Mouse (Mus musculus): ENCODE results near the gene Ptbp1. TPM values are rescaled to one million over a fixed set of nuclear protein-coding genes. Genes with fewer than 3 reads are reported as not detected.

The Ptbp1 gene
- polyA plus RNA-seq, 1 experiment from 2014 or later: 59.1 TPM

DNA sequence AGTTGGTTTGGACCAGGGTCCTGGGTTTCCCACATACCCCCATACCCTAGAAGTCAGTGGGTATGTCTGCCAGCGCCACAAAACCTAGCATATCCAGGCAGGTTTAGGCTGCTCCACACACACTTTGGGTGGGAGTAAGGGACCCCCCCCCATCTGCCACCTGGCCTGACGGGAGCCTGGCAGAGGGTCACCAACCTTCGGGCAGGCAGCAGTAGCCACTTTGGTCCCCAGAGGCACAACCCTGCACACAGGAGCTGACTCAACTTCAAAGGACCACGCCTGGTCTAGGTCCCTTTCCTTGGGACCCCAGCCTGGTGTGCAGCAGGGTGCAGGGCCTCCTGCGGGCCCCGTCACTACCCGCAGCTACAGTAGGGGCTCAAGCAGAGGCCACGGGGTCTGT, 34.0 kb upstream of the Ptbp1 start:
- Histone ChIP-seq H3K27ac (ENCODE audit: low read depth) (no peak overlapping the region), H3K9me3 (ENCODE audit: low read length) (no peaks in the 10 kb centered on the region), H3K4me3 (ENCODE audit: low read depth, low read length) (no peak overlapping the region), H3K36me3 (replicated peaks; ENCODE audit: insufficient read depth, low read length) (no peaks in the 10 kb centered on the region), H3K9ac (replicated peaks) (no peak overlapping the region), H3K4me2 (ENCODE audit: low read depth, low read length) (no peak overlapping the region), H3K27me3 (ENCODE audit: insufficient read depth, low read length) (no peaks in the 10 kb centered on the region), H3K4me1 (ENCODE audit: insufficient read depth) (peaks cover 5% of the 10 kb centered on the region)
- 69% methylated on average over 8 of the region's 8 CpGs for WGBS (ENCODE audit: insufficient replicate concordance)
- TF ChIP-seq CTCF (IDR thresholded peaks at IDR 0.05; ENCODE audit: low read depth) (no peak), EP300 (IDR thresholded peaks at IDR 0.05; ENCODE audit: low read depth) (no peak)
- ATAC-seq (no peak), DNase-seq (no peak)

DNA sequence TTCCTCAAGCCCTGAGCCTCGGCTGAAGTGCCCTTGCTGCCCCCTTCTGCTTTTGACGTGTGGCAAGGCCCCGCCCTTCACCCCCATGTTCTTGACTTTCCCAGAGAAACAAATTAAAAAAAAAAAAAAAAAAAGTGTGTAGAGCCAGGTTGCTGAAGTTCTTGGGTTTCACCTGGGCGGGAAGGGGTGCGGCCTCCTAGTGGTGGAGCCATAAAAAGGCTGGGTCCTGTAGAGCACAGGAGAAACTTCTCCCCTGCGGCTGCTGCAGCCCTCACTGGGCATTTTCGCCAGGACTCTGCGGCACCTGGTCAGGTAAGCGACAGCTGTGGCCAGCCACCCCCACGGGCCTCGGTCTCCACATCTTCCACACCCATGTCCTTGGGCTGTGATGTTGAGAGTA, 33.4 kb upstream of the Ptbp1 start, which contains the start of gene Misp:
Gene Misp, plus strand, starts transcription at position 208 of the 400 bp plus-strand sequence.
- Histone ChIP-seq H3K4me3 (ENCODE audit: low read depth, low read length) (no peak within 1 kb of the TSS), H3K27me3 (ENCODE audit: insufficient read depth, low read length) (no peaks in the 10 kb centered on the region), H3K27ac (ENCODE audit: low read depth) (no peak within 1 kb of the TSS), H3K9ac (replicated peaks) (no peak within 1 kb of the TSS), H3K4me2 (ENCODE audit: low read depth, low read length) (no peak within 1 kb of the TSS), H3K9me3 (ENCODE audit: low read length) (no peaks in the 10 kb centered on the region), H3K36me3 (replicated peaks; ENCODE audit: insufficient read depth, low read length) (no peaks in the 10 kb centered on the region), H3K4me1 (ENCODE audit: insufficient read depth) (peaks cover 5% of the 10 kb centered on the region)
- WGBS (ENCODE audit: insufficient replicate concordance): 71% methylated on average over 11 of the region's 11 CpGs
- no peak for DNase-seq
- ATAC-seq: no peak
- TF ChIP-seq CTCF (IDR thresholded peaks at IDR 0.05; ENCODE audit: low read depth) (peak; percentile 21; the same call in 1 of the 2 replicates), EP300 (IDR thresholded peaks at IDR 0.05; ENCODE audit: low read depth) (no peak)

DNA sequence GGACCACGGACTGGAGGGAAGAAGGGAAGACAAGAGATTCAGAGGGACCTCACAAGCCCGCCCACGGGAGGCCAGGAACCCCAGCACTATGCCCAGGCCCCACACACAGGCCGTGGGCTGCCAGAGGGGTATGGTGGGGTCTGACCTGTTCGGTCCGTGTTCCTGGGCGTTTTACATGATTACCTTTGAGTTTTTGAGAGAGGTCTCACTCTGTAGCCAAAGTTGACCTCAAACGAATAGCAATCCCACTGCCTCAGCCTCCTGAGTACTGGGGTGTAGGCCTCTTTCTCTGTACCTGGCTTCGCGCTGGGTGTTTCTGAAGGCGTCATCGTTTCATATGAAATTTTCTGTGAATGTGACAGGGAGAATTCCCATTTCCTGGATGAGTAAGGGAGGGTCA, 32.5 kb upstream of the Ptbp1 start:
- no peak for TF ChIP-seq EP300 (IDR thresholded peaks at IDR 0.05; ENCODE audit: low read depth)
- no peak for TF ChIP-seq CTCF (IDR thresholded peaks at IDR 0.05; ENCODE audit: low read depth)
- ATAC-seq (no peak), DNase-seq (no peak)
- Histone ChIP-seq H3K27me3 (ENCODE audit: insufficient read depth, low read length) (no peaks in the 10 kb centered on the region), H3K4me2 (ENCODE audit: low read depth, low read length) (no peak overlapping the region), H3K36me3 (replicated peaks; ENCODE audit: insufficient read depth, low read length) (no peaks in the 10 kb centered on the region), H3K9me3 (ENCODE audit: low read length) (no peaks in the 10 kb centered on the region), H3K4me1 (ENCODE audit: insufficient read depth) (peaks cover 5% of the 10 kb centered on the region), H3K4me3 (ENCODE audit: low read depth, low read length) (no peak overlapping the region), H3K27ac (ENCODE audit: low read depth) (no peak overlapping the region), H3K9ac (replicated peaks) (no peak overlapping the region; the same call in 1 of the 2 replicates)
- 82% methylated on average over 12 of the region's 12 CpGs for WGBS (ENCODE audit: insufficient replicate concordance)

- H3K9me3 ChIP-seq (ENCODE audit: low read length): no peaks in the 10 kb centered on the region
- no peak overlapping the region; the same call in 1 of the 2 replicates for H3K9ac ChIP-seq (replicated peaks)
- no peak overlapping the region for H3K4me3 ChIP-seq (ENCODE audit: low read depth, low read length)
- ATAC-seq (peak; percentile 84), DNase-seq (peak; percentile 63)
- WGBS (ENCODE audit: insufficient replicate concordance): 50% methylated on average over 13 of the region's 17 CpGs
- H3K27ac ChIP-seq (ENCODE audit: low read depth): no peak overlapping the region
- no peak for TF ChIP-seq CTCF (IDR thresholded peaks at IDR 0.05; ENCODE audit: low read depth)
- no peak for TF ChIP-seq EP300 (IDR thresholded peaks at IDR 0.05; ENCODE audit: low read depth)
- H3K4me1 ChIP-seq (ENCODE audit: insufficient read depth): peaks cover 5% of the 10 kb centered on the region
- peak overlapping the region; percentile 18; the same call in 1 of the 2 replicates for H3K4me2 ChIP-seq (ENCODE audit: low read depth, low read length)
- no peaks in the 10 kb centered on the region for H3K27me3 ChIP-seq (ENCODE audit: insufficient read depth, low read length)
- H3K36me3 ChIP-seq (replicated peaks; ENCODE audit: insufficient read depth, low read length): no peaks in the 10 kb centered on the region
Measured at GRCm38 (mm10) chr10:79822372-79822771, 31.9 kb upstream of the Ptbp1 start.

GRCm38 (mm10) chr10:79823011-79823410, 31.2 kb upstream of the Ptbp1 start:
- H3K9me3 ChIP-seq (ENCODE audit: low read length): no peaks in the 10 kb centered on the region
- no peak overlapping the region for H3K9ac ChIP-seq (replicated peaks)
- WGBS (ENCODE audit: insufficient replicate concordance): 66% methylated on average over 6 of the region's 6 CpGs
- no peak overlapping the region for H3K4me3 ChIP-seq (ENCODE audit: low read depth, low read length)
- H3K27ac ChIP-seq (ENCODE audit: low read depth): no peak overlapping the region
- H3K36me3 ChIP-seq (replicated peaks; ENCODE audit: insufficient read depth, low read length): no peaks in the 10 kb centered on the region
- no peak overlapping the region for H3K4me2 ChIP-seq (ENCODE audit: low read depth, low read length)
- ATAC-seq (no peak), DNase-seq (no peak)
- no peaks in the 10 kb centered on the region for H3K27me3 ChIP-seq (ENCODE audit: insufficient read depth, low read length)
- TF ChIP-seq EP300 (IDR thresholded peaks at IDR 0.05; ENCODE audit: low read depth) (no peak), CTCF (IDR thresholded peaks at IDR 0.05; ENCODE audit: low read depth) (no peak)
- H3K4me1 ChIP-seq (ENCODE audit: insufficient read depth): peaks cover 5% of the 10 kb centered on the region

- no peak for DNase-seq
- Histone ChIP-seq H3K36me3 (replicated peaks; ENCODE audit: insufficient read depth, low read length) (no peaks in the 10 kb centered on the region), H3K4me3 (ENCODE audit: low read depth, low read length) (no peak overlapping the region), H3K4me1 (ENCODE audit: insufficient read depth) (peaks cover 5% of the 10 kb centered on the region), H3K27me3 (ENCODE audit: insufficient read depth, low read length) (no peaks in the 10 kb centered on the region), H3K4me2 (ENCODE audit: low read depth, low read length) (peak overlapping the region; percentile 36), H3K9me3 (ENCODE audit: low read length) (no peaks in the 10 kb centered on the region), H3K9ac (replicated peaks) (no peak overlapping the region), H3K27ac (ENCODE audit: low read depth) (peak overlapping the region; percentile 59)
- no peak for TF ChIP-seq CTCF (IDR thresholded peaks at IDR 0.05; ENCODE audit: low read depth)
- WGBS (ENCODE audit: insufficient replicate concordance): 31% methylated on average over 6 of the region's 6 CpGs
- ATAC-seq: peak; percentile 15; the same call in 1 of the 2 replicates
Measured at GRCm38 (mm10) chr10:79824413-79824812, 29.8 kb upstream of the Ptbp1 start.

DNA sequence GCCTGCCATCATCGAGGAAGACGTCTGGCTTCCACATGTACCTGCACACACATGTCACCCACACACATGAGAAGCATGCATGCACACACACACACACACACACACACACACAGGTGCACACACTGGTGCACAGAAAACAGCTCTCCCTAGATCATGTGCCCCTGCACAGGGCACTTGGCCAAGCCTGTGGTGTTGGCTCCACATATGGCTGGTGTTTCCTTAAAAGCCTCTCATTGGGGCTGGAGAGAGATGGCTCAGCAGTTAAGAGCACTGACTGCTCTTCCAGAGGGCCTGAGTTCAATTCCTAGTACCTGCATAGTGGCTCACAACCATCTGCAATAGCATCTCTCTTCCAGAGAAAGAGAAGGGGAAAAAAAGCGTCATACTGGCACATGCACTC, 22.6 kb upstream of the Ptbp1 start:
- DNase-seq: no peak
- no peak for TF ChIP-seq CTCF (IDR thresholded peaks at IDR 0.05; ENCODE audit: low read depth)
- TF ChIP-seq EP300 (IDR thresholded peaks at IDR 0.05; ENCODE audit: low read depth): no peak

More for the DNA sequence above, 22.6 kb upstream of the Ptbp1 start:
- Histone ChIP-seq H3K9me3 (ENCODE audit: low read length) (no peaks in the 10 kb centered on the region), H3K4me1 (ENCODE audit: insufficient read depth) (no peaks in the 10 kb centered on the region), H3K4me3 (ENCODE audit: low read depth, low read length) (no peak overlapping the region), H3K4me2 (ENCODE audit: low read depth, low read length) (no peak overlapping the region), H3K36me3 (replicated peaks; ENCODE audit: insufficient read depth, low read length) (no peaks in the 10 kb centered on the region), H3K27me3 (ENCODE audit: insufficient read depth, low read length) (no peaks in the 10 kb centered on the region), H3K27ac (ENCODE audit: low read depth) (no peak overlapping the region), H3K9ac (replicated peaks) (no peak overlapping the region)
- no peak for ATAC-seq
- 69% methylated on average over 3 of the region's 3 CpGs for WGBS (ENCODE audit: insufficient replicate concordance)
